Mouse (Mus musculus): ENCODE data around the gene Ush1g. TPM values are rescaled to one million over a fixed set of nuclear protein-coding genes. Genes with fewer than 3 reads are reported as not detected.

The Ush1g gene
- polyA plus RNA-seq, 1 experiment, result 0.16 TPM

DNA sequence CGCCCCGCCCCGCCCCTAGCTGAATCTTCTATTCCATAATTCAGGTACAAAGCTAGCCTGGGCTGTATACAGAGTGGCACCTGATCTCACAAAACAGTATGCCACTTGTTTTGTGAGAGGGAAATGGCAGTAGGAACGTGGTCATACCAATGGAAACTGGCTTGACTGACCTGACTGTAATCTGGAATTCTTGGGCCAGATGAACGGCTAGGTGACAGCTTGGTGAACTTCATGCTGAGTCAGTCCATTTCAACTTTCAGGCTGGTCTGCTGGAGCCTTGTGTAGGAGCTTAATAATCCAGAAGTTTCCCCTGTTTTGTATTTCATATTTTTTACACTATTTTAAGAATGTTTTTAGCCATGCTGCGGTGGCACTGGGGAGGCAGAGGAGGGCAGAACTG lies 43.7 kb downstream of the Ush1g start:
- TF ChIP-seq SRF (IDR thresholded peaks at IDR 0.05; ENCODE audit: control insufficient read depth, insufficient read length, low read depth) (no peak), CEBPB (IDR thresholded peaks at IDR 0.05; ENCODE audit: insufficient read depth, poor library complexity, severe bottlenecking) (no peak), USF1 (IDR thresholded peaks at IDR 0.05; ENCODE audit: low read depth) (no peak), POLR2A (IDR thresholded peaks at IDR 0.05; ENCODE audit: insufficient read length, low read depth) (no peak), MYOG (IDR thresholded peaks at IDR 0.05; ENCODE audit: control insufficient read depth in 1 of 3, insufficient read depth in 1 of 3, insufficient read length in 2 of 3, low read depth in 2 of 3) (no peak), MAX (IDR thresholded peaks at IDR 0.05; ENCODE audit: low read depth) (no peak), REST (IDR thresholded peaks at IDR 0.05; ENCODE audit: insufficient read depth, insufficient read length) (no peak), MYOD1 (IDR thresholded peaks at IDR 0.05; ENCODE audit: control insufficient read depth in 1 of 3, insufficient read length in 2 of 3, low read depth in 2 of 3) (no peak), E2F4 (IDR thresholded peaks at IDR 0.05; ENCODE audit: insufficient read depth) (no peak), TCF3 (IDR thresholded peaks at IDR 0.05; ENCODE audit: insufficient read length, low read depth) (no peak), POLR2AphosphoS2 (IDR thresholded peaks at IDR 0.05; ENCODE audit: insufficient read length, low read depth) (no peak), TCF12 (IDR thresholded peaks at IDR 0.05; ENCODE audit: insufficient read depth, poor library complexity, severe bottlenecking) (no peak)
- H3K36me3 ChIP-seq (ENCODE audit: control insufficient read depth, insufficient read depth), result no peaks in the 10 kb centered on the region
- peak overlapping the region; percentile 98 for H3K4me2 ChIP-seq (ENCODE audit: low read depth)
- H3K4me3 ChIP-seq, result peak overlapping the region; percentile 62
- no peaks in the 10 kb centered on the region for H3K27me3 ChIP-seq (ENCODE audit: control insufficient read depth, insufficient read depth, insufficient read length)
- no peaks in the 10 kb centered on the region for H3K79me2 ChIP-seq (ENCODE audit: control insufficient read depth, insufficient read depth)
- no peak overlapping the region for H3ac ChIP-seq (ENCODE audit: control insufficient read depth, insufficient read length)

DNA sequence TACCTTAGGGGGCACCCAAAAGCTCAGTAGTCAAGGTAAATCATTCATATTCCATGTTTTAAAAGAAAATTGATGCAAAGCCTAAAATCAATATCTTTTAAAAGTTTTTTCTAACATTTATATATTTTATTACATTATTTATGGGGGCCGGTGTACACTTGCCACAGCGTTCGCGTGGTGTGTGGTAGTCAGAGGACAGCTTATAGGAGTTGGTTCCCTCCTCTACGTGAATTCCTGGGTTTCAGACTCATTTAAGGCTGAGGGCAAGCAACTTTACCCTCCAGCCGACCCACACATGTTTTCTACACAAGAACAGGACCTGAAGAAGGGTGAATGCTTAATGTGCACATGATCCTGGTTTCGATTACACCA lies 44.3 kb downstream of the Ush1g start:
- no peak for TF ChIP-seq POLR2A (IDR thresholded peaks at IDR 0.05; ENCODE audit: insufficient read length, low read depth)
- no peak for TF ChIP-seq POLR2AphosphoS2 (IDR thresholded peaks at IDR 0.05; ENCODE audit: insufficient read length, low read depth)
- no peak for TF ChIP-seq TCF12 (IDR thresholded peaks at IDR 0.05; ENCODE audit: insufficient read depth, poor library complexity, severe bottlenecking)
- TF ChIP-seq MAX (IDR thresholded peaks at IDR 0.05; ENCODE audit: low read depth), result no peak
- no peak for TF ChIP-seq SRF (IDR thresholded peaks at IDR 0.05; ENCODE audit: control insufficient read depth, insufficient read length, low read depth)
- Histone ChIP-seq H3K27me3 (ENCODE audit: control insufficient read depth, insufficient read depth, insufficient read length) (no peaks in the 10 kb centered on the region), H3K36me3 (ENCODE audit: control insufficient read depth, insufficient read depth) (no peaks in the 10 kb centered on the region), H3ac (ENCODE audit: control insufficient read depth, insufficient read length) (peak overlapping the region; percentile 55), H3K4me2 (ENCODE audit: low read depth) (peak overlapping the region; percentile 98), H3K4me3 (peak overlapping the region; percentile 62), H3K79me2 (ENCODE audit: control insufficient read depth, insufficient read depth) (no peaks in the 10 kb centered on the region)

GRCm38 (mm10) chr11:115276780-115277603 lies 44.8 kb downstream of the Ush1g start, which contains the start of gene Fdxr:
Fdxr (minus strand) TSS chr11:115277050.
- TF ChIP-seq TCF3 (IDR thresholded peaks at IDR 0.05; ENCODE audit: insufficient read length, low read depth) (no peak), TCF12 (IDR thresholded peaks at IDR 0.05; ENCODE audit: insufficient read depth, poor library complexity, severe bottlenecking) (no peak), MAX (IDR thresholded peaks at IDR 0.05; ENCODE audit: low read depth) (no peak), CEBPB (IDR thresholded peaks at IDR 0.05; ENCODE audit: insufficient read depth, poor library complexity, severe bottlenecking) (peak; percentile 96), POLR2A (IDR thresholded peaks at IDR 0.05; ENCODE audit: insufficient read length, low read depth) (peak; percentile 100), MYOD1 (IDR thresholded peaks at IDR 0.05; ENCODE audit: control insufficient read depth in 1 of 3, insufficient read length in 2 of 3, low read depth in 2 of 3) (no peak), E2F4 (IDR thresholded peaks at IDR 0.05; ENCODE audit: insufficient read depth) (no peak), POLR2AphosphoS2 (IDR thresholded peaks at IDR 0.05; ENCODE audit: insufficient read length, low read depth) (peak; percentile 99), REST (IDR thresholded peaks at IDR 0.05; ENCODE audit: insufficient read depth, insufficient read length) (peak; percentile 65), MYOG (IDR thresholded peaks at IDR 0.05; ENCODE audit: control insufficient read depth in 1 of 3, insufficient read depth in 1 of 3, insufficient read length in 2 of 3, low read depth in 2 of 3) (no peak), USF1 (IDR thresholded peaks at IDR 0.05; ENCODE audit: low read depth) (peak; percentile 24), SRF (IDR thresholded peaks at IDR 0.05; ENCODE audit: control insufficient read depth, insufficient read length, low read depth) (peak; percentile 44)
- H3K4me3 ChIP-seq, result peak within 1 kb of the TSS; percentile 62
- no peaks in the 10 kb centered on the region for H3K36me3 ChIP-seq (ENCODE audit: control insufficient read depth, insufficient read depth)
- peak within 1 kb of the TSS; percentile 55 for H3ac ChIP-seq (ENCODE audit: control insufficient read depth, insufficient read length)
- H3K27me3 ChIP-seq (ENCODE audit: control insufficient read depth, insufficient read depth, insufficient read length), result no peaks in the 10 kb centered on the region
- H3K4me2 ChIP-seq (ENCODE audit: low read depth), result peak within 1 kb of the TSS; percentile 98
- no peaks in the 10 kb centered on the region for H3K79me2 ChIP-seq (ENCODE audit: control insufficient read depth, insufficient read depth)

- Histone ChIP-seq H3K27me3 (ENCODE audit: control insufficient read depth, insufficient read depth, insufficient read length) (no peaks in the 10 kb centered on the region), H3K36me3 (ENCODE audit: control insufficient read depth, insufficient read depth) (no peaks in the 10 kb centered on the region), H3K79me2 (ENCODE audit: control insufficient read depth, insufficient read depth) (no peaks in the 10 kb centered on the region), H3ac (ENCODE audit: control insufficient read depth, insufficient read length) (peak overlapping the region; percentile 55), H3K4me3 (peak overlapping the region; percentile 62), H3K4me2 (ENCODE audit: low read depth) (peak overlapping the region; percentile 93)
- TF ChIP-seq MAX (IDR thresholded peaks at IDR 0.05; ENCODE audit: low read depth), result no peak
- no peak for TF ChIP-seq USF1 (IDR thresholded peaks at IDR 0.05; ENCODE audit: low read depth)
- no peak for TF ChIP-seq MYOD1 (IDR thresholded peaks at IDR 0.05; ENCODE audit: control insufficient read depth in 1 of 3, insufficient read length in 2 of 3, low read depth in 2 of 3)
- TF ChIP-seq CEBPB (IDR thresholded peaks at IDR 0.05; ENCODE audit: insufficient read depth, poor library complexity, severe bottlenecking), result no peak
- TF ChIP-seq POLR2AphosphoS2 (IDR thresholded peaks at IDR 0.05; ENCODE audit: insufficient read length, low read depth), result no peak
- TF ChIP-seq TCF12 (IDR thresholded peaks at IDR 0.05; ENCODE audit: insufficient read depth, poor library complexity, severe bottlenecking), result no peak
- no peak for TF ChIP-seq REST (IDR thresholded peaks at IDR 0.05; ENCODE audit: insufficient read depth, insufficient read length)
- no peak for TF ChIP-seq MYOG (IDR thresholded peaks at IDR 0.05; ENCODE audit: control insufficient read depth in 1 of 3, insufficient read depth in 1 of 3, insufficient read length in 2 of 3, low read depth in 2 of 3)
- no peak for TF ChIP-seq TCF3 (IDR thresholded peaks at IDR 0.05; ENCODE audit: insufficient read length, low read depth)
- TF ChIP-seq POLR2A (IDR thresholded peaks at IDR 0.05; ENCODE audit: insufficient read length, low read depth), result no peak
Measured at GRCm38 (mm10) chr11:115275954-115276353, 45.9 kb downstream of the Ush1g start.
